Mouse (Mus musculus): ENCODE data around the gene Rasl11b.

Gene Rasl11b

GRCm38 (mm10) chr5:74198446-74198845 is 3.4 kb downstream of the Rasl11b start:
- Histone ChIP-seq H3K9me3 (ENCODE audit: low read length) (no peaks in the 10 kb centered on the region), H3K36me3 (ENCODE audit: insufficient read depth, low read length) (peaks cover 32% of the 10 kb centered on the region), H3K4me1 (replicated peaks; ENCODE audit: low read depth, low read length) (peaks cover 41% of the 10 kb centered on the region), H3K4me3 (replicated peaks; ENCODE audit: low read length) (no peak overlapping the region), H3K27me3 (ENCODE audit: insufficient read depth, low read length) (peaks cover 10% of the 10 kb centered on the region)
- TF ChIP-seq NANOG (IDR thresholded peaks at IDR 0.05; ENCODE audit: borderline replicate concordance, low read length), result no peak
- no peak for TF ChIP-seq CTCF (conservative IDR thresholded peaks at IDR 0.05; ENCODE audit: low read length)
- TF ChIP-seq POU5F1 (IDR thresholded peaks at IDR 0.05; ENCODE audit: borderline replicate concordance, low read length), result no peak

- Histone ChIP-seq H3K9me3 (ENCODE audit: low read length) (no peaks in the 10 kb centered on the region), H3K4me3 (replicated peaks; ENCODE audit: low read length) (no peak overlapping the region), H3K27me3 (ENCODE audit: insufficient read depth, low read length) (no peaks in the 10 kb centered on the region), H3K36me3 (ENCODE audit: insufficient read depth, low read length) (peaks cover 32% of the 10 kb centered on the region), H3K4me1 (replicated peaks; ENCODE audit: low read depth, low read length) (peaks cover 29% of the 10 kb centered on the region)
- TF ChIP-seq CTCF (conservative IDR thresholded peaks at IDR 0.05; ENCODE audit: low read length) (no peak), POU5F1 (IDR thresholded peaks at IDR 0.05; ENCODE audit: borderline replicate concordance, low read length) (no peak), NANOG (IDR thresholded peaks at IDR 0.05; ENCODE audit: borderline replicate concordance, low read length) (no peak)
Measured at GRCm38 (mm10) chr5:74199793-74200192, 4.7 kb downstream of the Rasl11b start.

GRCm38 (mm10) chr5:74200481-74200880 is 5.4 kb downstream of the Rasl11b start:
- TF ChIP-seq NANOG (IDR thresholded peaks at IDR 0.05; ENCODE audit: borderline replicate concordance, low read length) (no peak), CTCF (conservative IDR thresholded peaks at IDR 0.05; ENCODE audit: low read length) (no peak), POU5F1 (IDR thresholded peaks at IDR 0.05; ENCODE audit: borderline replicate concordance, low read length) (no peak)
- H3K9me3 ChIP-seq (ENCODE audit: low read length), result no peaks in the 10 kb centered on the region
- H3K4me3 ChIP-seq (replicated peaks; ENCODE audit: low read length), result no peak overlapping the region
- H3K36me3 ChIP-seq (ENCODE audit: insufficient read depth, low read length), result peaks cover 32% of the 10 kb centered on the region
- peaks cover 29% of the 10 kb centered on the region for H3K4me1 ChIP-seq (replicated peaks; ENCODE audit: low read depth, low read length)
- H3K27me3 ChIP-seq (ENCODE audit: insufficient read depth, low read length), result no peaks in the 10 kb centered on the region

GRCm38 (mm10) chr5:74201570-74202357 is 6.7 kb downstream of the Rasl11b start:
- TF ChIP-seq CTCF (conservative IDR thresholded peaks at IDR 0.05; ENCODE audit: low read length) (no peak), NANOG (IDR thresholded peaks at IDR 0.05; ENCODE audit: borderline replicate concordance, low read length) (no peak), POU5F1 (IDR thresholded peaks at IDR 0.05; ENCODE audit: borderline replicate concordance, low read length) (no peak)
- H3K4me1 ChIP-seq (replicated peaks; ENCODE audit: low read depth, low read length), result peaks cover 23% of the 10 kb centered on the region
- no peaks in the 10 kb centered on the region for H3K27me3 ChIP-seq (ENCODE audit: insufficient read depth, low read length)
- H3K36me3 ChIP-seq (ENCODE audit: insufficient read depth, low read length), result peaks cover 32% of the 10 kb centered on the region
- no peak overlapping the region for H3K4me3 ChIP-seq (replicated peaks; ENCODE audit: low read length)
- no peaks in the 10 kb centered on the region for H3K9me3 ChIP-seq (ENCODE audit: low read length)

- peaks cover 25% of the 10 kb centered on the region for H3K36me3 ChIP-seq (ENCODE audit: insufficient read depth, low read length)
- peaks cover 17% of the 10 kb centered on the region for H3K4me1 ChIP-seq (replicated peaks; ENCODE audit: low read depth, low read length)
- no peaks in the 10 kb centered on the region for H3K27me3 ChIP-seq (ENCODE audit: insufficient read depth, low read length)
- TF ChIP-seq CTCF (conservative IDR thresholded peaks at IDR 0.05; ENCODE audit: low read length) (no peak), NANOG (IDR thresholded peaks at IDR 0.05; ENCODE audit: borderline replicate concordance, low read length) (no peak), POU5F1 (IDR thresholded peaks at IDR 0.05; ENCODE audit: borderline replicate concordance, low read length) (no peak)
- H3K4me3 ChIP-seq (replicated peaks; ENCODE audit: low read length), result no peak overlapping the region
- H3K9me3 ChIP-seq (ENCODE audit: low read length), result no peaks in the 10 kb centered on the region
Measured at GRCm38 (mm10) chr5:74202515-74202914, 7.4 kb downstream of the Rasl11b start.

GRCm38 (mm10) chr5:74204465-74204864 is 9.4 kb downstream of the Rasl11b start:
- Histone ChIP-seq H3K4me3 (replicated peaks; ENCODE audit: low read length) (no peak overlapping the region), H3K9me3 (ENCODE audit: low read length) (no peaks in the 10 kb centered on the region; the same call in 1 of the 2 replicates), H3K36me3 (ENCODE audit: insufficient read depth, low read length) (peaks cover 6% of the 10 kb centered on the region), H3K4me1 (replicated peaks; ENCODE audit: low read depth, low read length) (peaks cover 17% of the 10 kb centered on the region), H3K27me3 (ENCODE audit: insufficient read depth, low read length) (no peaks in the 10 kb centered on the region)
- TF ChIP-seq CTCF (conservative IDR thresholded peaks at IDR 0.05; ENCODE audit: low read length) (no peak), NANOG (IDR thresholded peaks at IDR 0.05; ENCODE audit: borderline replicate concordance, low read length) (no peak), POU5F1 (IDR thresholded peaks at IDR 0.05; ENCODE audit: borderline replicate concordance, low read length) (no peak)

- no peak for TF ChIP-seq CTCF (conservative IDR thresholded peaks at IDR 0.05; ENCODE audit: low read length)
- no peaks in the 10 kb centered on the region for H3K36me3 ChIP-seq (ENCODE audit: insufficient read depth, low read length)
- H3K4me3 ChIP-seq (replicated peaks; ENCODE audit: low read length), result no peak overlapping the region
- H3K27me3 ChIP-seq (ENCODE audit: insufficient read depth, low read length), result no peaks in the 10 kb centered on the region
- H3K4me1 ChIP-seq (replicated peaks; ENCODE audit: low read depth, low read length), result peaks cover 14% of the 10 kb centered on the region
- no peaks in the 10 kb centered on the region; the same call in 1 of the 2 replicates for H3K9me3 ChIP-seq (ENCODE audit: low read length)
Measured at GRCm38 (mm10) chr5:74205509-74205908, 10.4 kb downstream of the Rasl11b start.

GRCm38 (mm10) chr5:74206038-74206437 is 11.0 kb downstream of the Rasl11b start:
- Histone ChIP-seq H3K9me3 (ENCODE audit: low read length) (no peaks in the 10 kb centered on the region; the same call in 1 of the 2 replicates), H3K4me3 (replicated peaks; ENCODE audit: low read length) (no peak overlapping the region), H3K4me1 (replicated peaks; ENCODE audit: low read depth, low read length) (peaks cover 15% of the 10 kb centered on the region), H3K36me3 (ENCODE audit: insufficient read depth, low read length) (no peaks in the 10 kb centered on the region), H3K27me3 (ENCODE audit: insufficient read depth, low read length) (no peaks in the 10 kb centered on the region)
- TF ChIP-seq NANOG (IDR thresholded peaks at IDR 0.05; ENCODE audit: borderline replicate concordance, low read length) (no peak), POU5F1 (IDR thresholded peaks at IDR 0.05; ENCODE audit: borderline replicate concordance, low read length) (no peak), CTCF (conservative IDR thresholded peaks at IDR 0.05; ENCODE audit: low read length) (no peak)

GRCm38 (mm10) chr5:74206649-74207048 is 11.6 kb downstream of the Rasl11b start:
- peaks cover 16% of the 10 kb centered on the region for H3K4me1 ChIP-seq (replicated peaks; ENCODE audit: low read depth, low read length)
- no peaks in the 10 kb centered on the region for H3K36me3 ChIP-seq (ENCODE audit: insufficient read depth, low read length)
- no peak overlapping the region for H3K4me3 ChIP-seq (replicated peaks; ENCODE audit: low read length)
- H3K27me3 ChIP-seq (ENCODE audit: insufficient read depth, low read length), result no peaks in the 10 kb centered on the region
- no peaks in the 10 kb centered on the region; the same call in 1 of the 2 replicates for H3K9me3 ChIP-seq (ENCODE audit: low read length)
- TF ChIP-seq CTCF (conservative IDR thresholded peaks at IDR 0.05; ENCODE audit: low read length), result no peak
- TF ChIP-seq POU5F1 (IDR thresholded peaks at IDR 0.05; ENCODE audit: borderline replicate concordance, low read length), result no peak
- TF ChIP-seq NANOG (IDR thresholded peaks at IDR 0.05; ENCODE audit: borderline replicate concordance, low read length), result no peak

All from E14TG2a.4 (cell line).